ENCODE assay signal across 11 mouse cellular contexts in the genomic region with DNA sequence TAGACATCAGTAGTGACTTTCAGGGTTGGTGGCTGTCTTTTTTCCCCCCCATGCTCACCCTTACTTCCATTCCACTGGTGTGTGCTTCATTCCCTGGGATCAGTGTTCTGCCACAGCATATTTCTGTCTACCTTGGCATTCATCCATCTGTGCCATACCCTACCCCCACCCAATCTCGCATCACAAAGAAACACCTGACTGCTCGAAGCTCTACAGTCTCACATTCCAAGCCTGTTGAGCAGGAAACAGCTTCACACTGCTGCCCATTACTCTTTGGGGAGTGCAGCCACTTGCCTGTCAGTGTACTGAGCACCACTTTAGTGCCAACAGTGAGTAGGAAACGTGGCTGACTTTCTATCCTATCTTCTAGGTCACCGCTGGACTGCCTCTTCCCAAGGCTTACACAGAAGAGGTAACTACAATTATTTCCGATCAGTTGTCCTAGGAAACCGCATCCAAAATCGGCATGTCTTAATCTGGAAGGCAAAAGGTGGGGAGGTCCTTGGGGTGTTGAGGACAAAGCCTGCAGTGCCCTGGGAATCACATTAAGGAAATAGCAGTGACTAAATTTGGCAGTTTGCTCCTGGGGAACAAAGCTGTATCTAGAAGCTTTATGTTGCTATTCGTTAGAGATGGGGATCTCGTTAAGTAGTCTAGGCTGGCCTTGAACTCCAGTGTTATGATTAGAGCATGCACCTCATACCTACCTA. TPM values are rescaled to one million over a fixed set of nuclear protein-coding genes. Genes with fewer than 3 reads are reported as not detected.
A peak's percentile ranks its signal among the peaks of the same experiment; 100 is the strongest.
DNase-seq lines count a peak whose midpoint lies in the region; ATAC-seq lines count a peak whose summit lies in the region.
"Had no signal": no experiment of that assay in that cellular context is flagged by ENCODE, and none has a peak within 500 bp of the region (broad histone marks: within the 10 kb centered on the region; RNA-seq: fewer than 3 reads in every experiment).

No protein-coding gene starts in this region.

- H3K4me3 ChIP-seq in brown adipose tissue, adult 24 weeks (ENCODE audit: insufficient read depth, low read depth, low read length): no peak overlapping the region
- H3K4me3 ChIP-seq in heart, embryonic 13.5 days: no peak overlapping the region
- no peak overlapping the region for H3K4me3 ChIP-seq in lung, embryonic 16.5 days (ENCODE audit: low read length)
- H3K4me3 ChIP-seq: neural tube, embryonic 15.5 days had no signal

- H3K27ac ChIP-seq in brown adipose tissue, adult 24 weeks (replicated peaks; ENCODE audit: low read depth, low read length): peak overlapping the region; percentile 100
- H3K27ac ChIP-seq in heart, embryonic 13.5 days (replicated peaks): peak overlapping the region; percentile 84
- peak overlapping the region; percentile 86 for H3K27ac ChIP-seq in lung, embryonic 16.5 days (ENCODE audit: low read length)
- H3K27ac ChIP-seq: neural tube, embryonic 15.5 days had no signal

- H3K27me3 ChIP-seq in heart, embryonic 13.5 days (replicated peaks): no peaks in the 10 kb centered on the region
- H3K27me3 ChIP-seq in lung, embryonic 16.5 days (ENCODE audit: control insufficient read depth, insufficient read depth, low read depth, low read length): no peaks in the 10 kb centered on the region
- H3K27me3 ChIP-seq: neural tube, embryonic 15.5 days had no signal

- H3K4me2 ChIP-seq in heart, embryonic 13.5 days: no peak overlapping the region
- H3K4me2 ChIP-seq in lung, embryonic 16.5 days (ENCODE audit: low read depth, low read length): no peak overlapping the region
- H3K4me2 ChIP-seq: hindbrain, embryonic 14.5 days; neural tube, embryonic 15.5 days had no signal

- peaks cover 33% of the 10 kb centered on the region for H3K4me1 ChIP-seq in brown adipose tissue, adult 24 weeks (ENCODE audit: control insufficient read depth, insufficient read depth, insufficient read length, low read length)
- peaks cover 49% of the 10 kb centered on the region for H3K4me1 ChIP-seq in heart, embryonic 13.5 days
- H3K4me1 ChIP-seq in lung, embryonic 16.5 days (replicated peaks; ENCODE audit: control insufficient read depth, insufficient read depth, low read length): peaks cover 25% of the 10 kb centered on the region

- no peaks in the 10 kb centered on the region for H3K9me3 ChIP-seq in heart, embryonic 13.5 days
- no peaks in the 10 kb centered on the region for H3K9me3 ChIP-seq in lung, embryonic 16.5 days (ENCODE audit: control insufficient read depth, low read length)
- H3K9me3 ChIP-seq: neural tube, embryonic 15.5 days had no signal

- no peak overlapping the region for H3K9ac ChIP-seq in heart, embryonic 13.5 days
- H3K9ac ChIP-seq in lung, embryonic 16.5 days (ENCODE audit: low read length): peak overlapping the region; percentile 29; the same call in 1 of the 2 replicates
- H3K9ac ChIP-seq: hindbrain, embryonic 14.5 days; neural tube, embryonic 15.5 days had no signal

- WGBS in heart, embryonic 13.5 days: 66% methylated on average over 9 of the region's 9 CpGs
- WGBS in lung, embryonic 16.5 days: 70% methylated on average over 9 of the region's 9 CpGs

- ATAC-seq in heart, embryonic 13.5 days (ENCODE audit: extremely low read depth, insufficient number of reproducible peaks, low FRiP score, low TSS enrichment): no peak
- ATAC-seq in lung, embryonic 16.5 days (ENCODE audit: low read depth): peak; percentile 84
- no peak for ATAC-seq in megakaryocyte progenitor cell, adult 5-6 weeks (replicated peaks; ENCODE audit: poor library complexity)

- peak; percentile 20 for DNase-seq in kidney, adult 9 months
- no peak for DNase-seq in kidney, adult 18-20 months
- no peak for DNase-seq in T-cell, adult 2 months (ENCODE audit: low spot score)
- DNase-seq: adrenal gland, postnatal 14 days; cerebellum, adult 9-11 months had no signal

- peaks cover 42% of the 10 kb centered on the region for H3K36me3 ChIP-seq in heart, embryonic 13.5 days
- H3K36me3 ChIP-seq in lung, embryonic 16.5 days (ENCODE audit: control insufficient read depth, insufficient read depth, low read length): peaks cover 4% of the 10 kb centered on the region; the same call in 1 of the 2 replicates

RNA-seq across cellular contexts. Expression of a gene that starts 17.7 kb away (rescaled TPM):
- 0.71 and 0.87 TPM in 2 replicates for polyA plus RNA-seq in brown adipose tissue, adult 24 weeks (2012; ENCODE audit: insufficient read depth, insufficient read length, missing spikeins)
- 4.0 and 4.4 TPM in 2 replicates for polyA plus RNA-seq in heart, embryonic 13.5 days (2015; fragmentation: Nextera tagmentation; extraction: Ambion mirVana)
- 35.7 and 43.7 TPM in 2 replicates for polyA plus RNA-seq in lung, embryonic 16.5 days (2015; fragmentation: Nextera tagmentation; extraction: Ambion mirVana)
- total RNA-seq in megakaryocyte progenitor cell, adult 5-6 weeks (2015): 0.24 and 0.35 TPM in 2 replicates
- total RNA-seq in megakaryocyte progenitor cell, adult 5-6 weeks (2017): 0.25 and 0.74 TPM in 2 replicates

RNA-seq across cellular contexts. Expression of a gene that starts 51.9 kb away (rescaled TPM):
- polyA plus RNA-seq in brown adipose tissue, adult 24 weeks (2012; ENCODE audit: insufficient read depth, insufficient read length, missing spikeins): 14.7 and 15.1 TPM in 2 replicates
- 40.1 and 41.0 TPM in 2 replicates for polyA plus RNA-seq in heart, embryonic 13.5 days (2015; fragmentation: Nextera tagmentation; extraction: Ambion mirVana)
- 92.9 and 93.2 TPM in 2 replicates for polyA plus RNA-seq in lung, embryonic 16.5 days (2015; fragmentation: Nextera tagmentation; extraction: Ambion mirVana)
- 90.1 and 113 TPM in 2 replicates for total RNA-seq in megakaryocyte progenitor cell, adult 5-6 weeks (2015)
- total RNA-seq in megakaryocyte progenitor cell, adult 5-6 weeks (2017): 137 and 191 TPM in 2 replicates
